Mouse (Mus musculus) spleen, adult 18-20 months (tissue): ENCODE data around the gene Zfp597.

Source experiments
- DNase-seq, 2 experiments: peaks; one replicate each; pipeline ENCODE4 v3.0.0; 2022; ENCODE audit warnings: mixed read lengths in 2 of 2

Zfp597 gene

GRCm38 (mm10) chr16:3884201-3885064 lies at the start of gene Zfp597, which contains the start of gene Gm20695:
Gene Zfp597, minus strand, starts transcription at chr16:3884561.
Gene Gm20695, plus strand, starts transcription at chr16:3884648.
- peak; percentile 90 to 93 for DNase-seq

- no peak for DNase-seq
Measured at GRCm38 (mm10) chr16:3934091-3934490, 49.7 kb upstream of the Zfp597 start.

GRCm38 (mm10) chr16:3933536-3933935 lies 49.2 kb upstream of the Zfp597 start:
- no peak for DNase-seq

GRCm38 (mm10) chr16:3929151-3929550 lies 44.8 kb upstream of the Zfp597 start:
- DNase-seq: no peak

GRCm38 (mm10) chr16:3928582-3928981 lies 44.2 kb upstream of the Zfp597 start:
- no peak for DNase-seq

- DNase-seq: no peak
Measured at GRCm38 (mm10) chr16:3923966-3924365, 39.6 kb upstream of the Zfp597 start.

GRCm38 (mm10) chr16:3923515-3923914 lies 39.2 kb upstream of the Zfp597 start:
- no peak for DNase-seq

GRCm38 (mm10) chr16:3920756-3921155 lies 36.4 kb upstream of the Zfp597 start:
- no peak for DNase-seq

GRCm38 (mm10) chr16:3909118-3909517 lies 24.8 kb upstream of the Zfp597 start:
- DNase-seq: no peak

GRCm38 (mm10) chr16:3908537-3909111 lies 24.3 kb upstream of the Zfp597 start, which contains the start of the genes 1700037C18Rik and Cluap1:
Gene 1700037C18Rik, minus strand, starts transcription at chr16:3908689.
Gene Cluap1, plus strand, starts transcription at chr16:3908801.
- DNase-seq: peak; percentile 82 to 88

- DNase-seq: no peak
Measured at GRCm38 (mm10) chr16:3907471-3907870, 23.1 kb upstream of the Zfp597 start.

GRCm38 (mm10) chr16:3896553-3896952 lies 12.2 kb upstream of the Zfp597 start:
- DNase-seq: no peak

GRCm38 (mm10) chr16:3896046-3896445 lies 11.7 kb upstream of the Zfp597 start:
- DNase-seq: no peak

- peak; percentile 58 to 67 for DNase-seq
Measured at GRCm38 (mm10) chr16:3895173-3895792, 10.9 kb upstream of the Zfp597 start.

GRCm38 (mm10) chr16:3893739-3894138 lies 9.4 kb upstream of the Zfp597 start:
- DNase-seq: no peak

GRCm38 (mm10) chr16:3891621-3892295 lies 7.4 kb upstream of the Zfp597 start:
- DNase-seq: no peak

GRCm38 (mm10) chr16:3885065-3885670 lies 807 bp upstream of the Zfp597 start:
- DNase-seq: no peak

- no peak for DNase-seq
Measured at GRCm38 (mm10) chr16:3876346-3876745, 8.0 kb downstream of the Zfp597 start.

GRCm38 (mm10) chr16:3872216-3873047 lies 11.9 kb downstream of the Zfp597 start, which contains the start of gene Naa60:
Gene Naa60, plus strand, starts transcription at chr16:3872375.
- DNase-seq: peak; percentile 84 to 86

GRCm38 (mm10) chr16:3871815-3872214 lies 12.5 kb downstream of the Zfp597 start:
- no peak for DNase-seq

- no peak for DNase-seq
Measured at GRCm38 (mm10) chr16:3859254-3859653, 25.1 kb downstream of the Zfp597 start.
